Mouse (Mus musculus) forebrain, embryonic 10.5 days (tissue): Measurements from ENCODE around the gene Bcar3. TPM values are rescaled to one million over a fixed set of nuclear protein-coding genes. Genes with fewer than 3 reads are reported as not detected.

Experiments
- DNase-seq: peaks from one replicate; pipeline ENCODE4 v3.0.0-alpha.2; 2017; ENCODE audit warnings: low spot score; ENCODE audit errors: extremely low spot score
- H3K27ac ChIP-seq: fragments of 300-500 bp; sonication (generic); 2 replicates; pipeline ENCODE4 v1.5.1; 2016; ENCODE audit warnings: mild to moderate bottlenecking
- H3K27me3 ChIP-seq: fragments of 300-500 bp; sonication (generic); 2 replicates; pipeline ENCODE4 v1.6.1; 2016; ENCODE audit warnings: mild to moderate bottlenecking; ENCODE audit not compliant: poor library complexity, severe bottlenecking
- H3K36me3 ChIP-seq: fragments of 300-500 bp; sonication (generic); replicated peaks from 2 replicates; pipeline ENCODE4 v1.6.1; 2016; ENCODE audit warnings: mild to moderate bottlenecking, moderate library complexity
- H3K4me1 ChIP-seq: fragments of 300-500 bp; sonication (generic); 2 replicates; pipeline ENCODE4 v1.6.1; 2016
- H3K4me3 ChIP-seq: fragments of 300-500 bp; sonication (generic); 2 replicates; pipeline ENCODE4 v1.5.1; 2016; ENCODE audit warnings: mild to moderate bottlenecking, moderate library complexity
- H3K9me3 ChIP-seq: fragments of 300-500 bp; sonication (generic); 2 replicates; pipeline ENCODE4 v1.6.1; 2016; ENCODE audit warnings: mild to moderate bottlenecking, moderate library complexity
- WGBS: fragments of 180-500 bp; shearing (Covaris S2); methylation state at CpG from one replicate; pipeline ENCODE4 v1.1.7; 2016; 5-methylcytosine and 5-hydroxymethylcytosine counted together
- polyA plus RNA-seq: library from polyadenylated mRNA; unstranded; fragments of >200 nt; fragmentation: Nextera tagmentation; extraction: Ambion mirVana; gene quantifications from 2 replicates; pipeline ENCODE4 v1.2.1, GENCODE M21; 2016

The Bcar3 gene
- polyA plus RNA-seq, 1 experiment from 2014 or later: 15.7 TPM

- no peak for DNase-seq
- peaks cover 27% of the 10 kb centered on the region for H3K4me1 ChIP-seq
- no peaks in the 10 kb centered on the region for H3K27me3 ChIP-seq
- H3K36me3 ChIP-seq: peaks cover 48% of the 10 kb centered on the region
- WGBS: 88% methylated on average over 10 of the region's 10 CpGs
- no peaks in the 10 kb centered on the region for H3K9me3 ChIP-seq
- no peak overlapping the region for H3K4me3 ChIP-seq
- H3K27ac ChIP-seq: no peak overlapping the region
These were observed 217.0 kb downstream of the Bcar3 start for GRCm38 (mm10) chr3:122510932-122511331.

- Histone ChIP-seq H3K9me3 (no peaks in the 10 kb centered on the region), H3K36me3 (peaks cover 51% of the 10 kb centered on the region), H3K27ac (no peak overlapping the region), H3K4me1 (peaks cover 30% of the 10 kb centered on the region), H3K4me3 (no peak overlapping the region), H3K27me3 (no peaks in the 10 kb centered on the region)
- WGBS: 86% methylated on average over 14 of the region's 14 CpGs
- DNase-seq: no peak
These were observed 218.0 kb downstream of the Bcar3 start for GRCm38 (mm10) chr3:122511721-122512619.

- Histone ChIP-seq H3K4me1 (peaks cover 39% of the 10 kb centered on the region), H3K27me3 (no peaks in the 10 kb centered on the region), H3K4me3 (no peak overlapping the region), H3K9me3 (no peaks in the 10 kb centered on the region), H3K36me3 (peaks cover 48% of the 10 kb centered on the region), H3K27ac (no peak overlapping the region)
- 95% methylated on average over 16 of the region's 16 CpGs for WGBS
- DNase-seq: no peak
These were observed 218.9 kb downstream of the Bcar3 start for GRCm38 (mm10) chr3:122512725-122513375.

DNA sequence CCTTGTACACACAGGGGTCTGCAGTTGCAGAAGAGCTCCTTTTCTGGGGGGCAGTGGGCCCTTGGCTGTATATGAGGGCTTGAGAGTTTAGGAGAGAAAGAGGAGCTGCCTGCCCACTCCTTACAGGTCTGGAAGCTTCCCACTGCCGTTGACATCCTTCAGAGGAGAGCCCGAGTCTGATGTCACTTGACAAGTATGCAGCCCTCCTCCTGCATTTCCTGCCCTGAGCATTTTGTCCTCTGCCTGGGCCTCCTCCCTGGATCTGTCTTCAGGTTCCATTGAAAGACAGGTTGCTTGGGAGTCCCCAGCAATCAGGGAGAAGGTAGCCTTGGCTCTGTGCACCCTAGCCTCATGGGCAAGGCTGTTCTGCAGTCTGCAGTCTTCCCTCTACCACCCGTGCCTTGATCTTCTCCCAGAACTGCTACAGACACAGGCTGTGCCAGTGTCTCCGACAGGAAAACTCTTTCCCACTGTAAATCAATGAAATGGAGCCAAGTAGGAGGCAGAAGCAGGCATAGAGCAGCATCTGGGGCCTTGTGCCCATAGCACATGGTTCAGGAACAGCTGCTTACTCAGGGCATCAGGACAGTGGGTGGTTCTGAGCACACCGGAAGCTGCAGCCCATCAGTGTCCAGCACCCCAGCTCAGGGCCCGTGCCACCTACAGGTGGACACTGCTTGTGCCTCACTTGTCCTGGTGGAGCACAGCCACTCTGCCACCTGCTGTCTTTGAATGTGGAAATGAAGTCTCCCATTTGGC, 221.8 kb downstream of the Bcar3 start:
- no peak overlapping the region for H3K4me3 ChIP-seq
- WGBS: 86% methylated on average over 6 of the region's 6 CpGs
- peaks cover 40% of the 10 kb centered on the region for H3K4me1 ChIP-seq
- DNase-seq: no peak
- H3K27ac ChIP-seq: peak overlapping the region; percentile 12; the same call in 1 of the 2 replicates
- peaks cover 44% of the 10 kb centered on the region for H3K36me3 ChIP-seq
- H3K27me3 ChIP-seq: no peaks in the 10 kb centered on the region
- no peaks in the 10 kb centered on the region for H3K9me3 ChIP-seq

DNA sequence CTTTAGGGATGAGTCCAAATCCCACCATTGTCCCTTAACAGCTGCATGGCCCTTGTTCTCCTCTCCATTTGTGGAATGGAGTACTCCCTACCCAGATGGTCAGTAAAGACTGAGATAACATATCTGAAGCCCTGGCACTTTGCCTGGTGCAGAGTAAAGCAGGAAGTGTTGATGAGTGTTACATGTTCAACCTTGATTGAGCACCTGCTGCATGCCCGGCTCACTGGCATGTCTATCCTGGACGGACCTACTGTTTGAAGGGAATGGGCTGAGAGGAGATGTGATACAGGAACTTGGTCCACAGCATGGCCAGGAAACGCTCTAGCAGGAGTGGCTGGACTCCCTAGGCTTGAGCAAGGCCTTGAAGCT, 222.4 kb downstream of the Bcar3 start:
- H3K27me3 ChIP-seq: no peaks in the 10 kb centered on the region
- DNase-seq: no peak
- peaks cover 43% of the 10 kb centered on the region for H3K36me3 ChIP-seq
- no peak overlapping the region for H3K27ac ChIP-seq
- 91% methylated on average over 3 of the region's 3 CpGs for WGBS
- no peak overlapping the region for H3K4me3 ChIP-seq
- H3K4me1 ChIP-seq: peaks cover 45% of the 10 kb centered on the region
- no peaks in the 10 kb centered on the region for H3K9me3 ChIP-seq

GRCm38 (mm10) chr3:122517726-122518125, 223.8 kb downstream of the Bcar3 start:
- Histone ChIP-seq H3K4me3 (no peak overlapping the region), H3K4me1 (peaks cover 51% of the 10 kb centered on the region), H3K36me3 (peaks cover 33% of the 10 kb centered on the region), H3K27me3 (no peaks in the 10 kb centered on the region), H3K9me3 (no peaks in the 10 kb centered on the region), H3K27ac (0 out of 2 replicates have a peak overlapping the region, but pooled peaks have one; percentile 22)
- DNase-seq: no peak
- 61% methylated on average over 4 of the region's 4 CpGs for WGBS

DNA sequence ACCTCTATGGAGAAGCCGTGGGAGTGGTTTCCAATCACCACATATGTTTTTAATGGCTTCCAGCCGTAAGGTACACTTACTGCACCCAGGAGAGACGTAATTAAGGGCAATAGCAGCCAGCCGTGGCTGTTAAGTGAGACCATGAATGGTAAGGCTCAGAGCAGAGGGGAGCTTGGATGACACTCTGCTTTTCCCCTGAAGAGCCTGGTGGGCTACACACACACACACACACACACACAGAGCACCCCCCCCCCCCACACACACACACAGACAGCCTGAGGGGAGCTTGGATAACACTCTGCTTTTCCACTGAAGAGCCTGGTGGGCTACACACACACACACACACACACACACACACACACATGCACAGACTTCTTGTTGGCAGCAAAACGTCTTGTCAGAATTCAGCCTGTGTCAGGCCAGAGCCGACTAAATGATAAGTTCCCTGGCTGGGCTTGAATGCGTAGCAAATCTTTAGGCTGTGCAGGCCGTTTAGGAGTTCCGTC, 224.3 kb downstream of the Bcar3 start:
- Histone ChIP-seq H3K36me3 (peaks cover 34% of the 10 kb centered on the region), H3K27ac (peak overlapping the region; percentile 56)
- no peak for DNase-seq

DNA sequence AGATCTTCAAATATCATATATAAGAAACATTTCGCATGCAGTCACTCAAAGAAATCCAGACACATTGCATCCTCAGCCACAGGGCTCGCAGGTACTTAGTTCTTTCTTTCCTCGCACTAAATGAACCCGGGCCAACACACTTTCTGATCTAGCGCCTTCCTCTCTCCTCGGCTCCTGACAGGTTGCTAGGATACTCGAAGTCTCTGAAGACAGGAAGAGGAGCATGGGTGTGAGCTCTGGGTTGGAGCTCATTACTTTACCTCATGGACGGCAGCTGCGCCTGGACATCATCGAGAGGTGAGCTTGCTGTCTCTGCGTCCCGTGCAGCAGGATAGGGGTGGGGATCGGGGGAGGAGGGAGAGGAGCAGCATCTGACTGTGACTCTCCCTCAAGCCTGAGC, 225.1 kb downstream of the Bcar3 start:
- Histone ChIP-seq H3K27me3 (no peaks in the 10 kb centered on the region), H3K9me3 (no peaks in the 10 kb centered on the region), H3K36me3 (peaks cover 42% of the 10 kb centered on the region), H3K27ac (peak overlapping the region; percentile 56), H3K4me3 (no peak overlapping the region), H3K4me1 (peaks cover 51% of the 10 kb centered on the region)
- WGBS: 71% methylated on average over 13 of the region's 13 CpGs
- DNase-seq: no peak

More for the DNA sequence above, 224.3 kb downstream of the Bcar3 start:
- peaks cover 51% of the 10 kb centered on the region for H3K4me1 ChIP-seq
- H3K9me3 ChIP-seq: no peaks in the 10 kb centered on the region
- H3K4me3 ChIP-seq: no peak overlapping the region
- WGBS: 68% methylated on average over 9 of the region's 9 CpGs
- H3K27me3 ChIP-seq: no peaks in the 10 kb centered on the region

- no peaks in the 10 kb centered on the region for H3K9me3 ChIP-seq
- peaks cover 48% of the 10 kb centered on the region for H3K4me1 ChIP-seq
- WGBS: over 99% methylated on average over 3 of the region's 3 CpGs
- peaks cover 51% of the 10 kb centered on the region for H3K36me3 ChIP-seq
- no peaks in the 10 kb centered on the region for H3K27me3 ChIP-seq
- no peak overlapping the region for H3K27ac ChIP-seq
- H3K4me3 ChIP-seq: no peak overlapping the region
- DNase-seq: no peak
These were observed 226.4 kb downstream of the Bcar3 start for GRCm38 (mm10) chr3:122520365-122520764.

DNA sequence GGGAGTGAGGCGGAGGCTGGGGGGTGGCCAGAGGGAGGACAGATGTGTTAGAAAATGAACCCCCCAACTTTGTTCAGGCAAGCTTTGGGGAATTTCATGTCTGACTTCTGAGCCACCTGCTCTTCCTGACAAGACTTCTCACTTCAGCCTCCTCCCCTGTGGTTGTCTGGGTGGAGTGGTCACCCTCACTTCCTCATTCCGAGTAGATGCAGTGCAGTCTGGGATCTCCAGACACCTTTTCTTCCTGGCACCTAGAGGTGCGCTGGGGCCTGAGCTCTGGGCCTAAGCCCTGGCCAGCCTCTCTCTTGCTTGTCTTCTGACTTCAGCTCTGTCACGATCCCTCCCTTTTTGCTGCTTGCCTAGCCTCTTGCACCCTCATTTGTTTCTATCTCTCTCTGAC, 226.9 kb downstream of the Bcar3 start:
- WGBS: 88% methylated on average over 4 of the region's 4 CpGs
- Histone ChIP-seq H3K9me3 (no peaks in the 10 kb centered on the region), H3K27ac (0 out of 2 replicates have a peak overlapping the region, but pooled peaks have one; percentile 40), H3K36me3 (peaks cover 51% of the 10 kb centered on the region), H3K4me3 (no peak overlapping the region), H3K27me3 (no peaks in the 10 kb centered on the region), H3K4me1 (peaks cover 44% of the 10 kb centered on the region)
- no peak for DNase-seq

- no peaks in the 10 kb centered on the region for H3K9me3 ChIP-seq
- peaks cover 51% of the 10 kb centered on the region for H3K36me3 ChIP-seq
- DNase-seq: no peak
- 0 out of 2 replicates have a peak overlapping the region, but pooled peaks have one; percentile 40 for H3K27ac ChIP-seq
- no peaks in the 10 kb centered on the region for H3K27me3 ChIP-seq
- no peak overlapping the region for H3K4me3 ChIP-seq
- 44% methylated on average over 1 of the region's 1 CpGs for WGBS
- peaks cover 44% of the 10 kb centered on the region for H3K4me1 ChIP-seq
These were observed 227.4 kb downstream of the Bcar3 start for GRCm38 (mm10) chr3:122521294-122521693.

GRCm38 (mm10) chr3:122528477-122528876, 234.5 kb downstream of the Bcar3 start:
- Histone ChIP-seq H3K36me3 (peaks cover 78% of the 10 kb centered on the region), H3K27me3 (no peaks in the 10 kb centered on the region), H3K4me1 (no peaks in the 10 kb centered on the region), H3K27ac (no peak overlapping the region), H3K4me3 (no peak overlapping the region), H3K9me3 (no peaks in the 10 kb centered on the region)
- no peak for DNase-seq
- WGBS: 90% methylated on average over 3 of the region's 3 CpGs
